Mouse (Mus musculus): ENCODE measurements around the gene Nol4l. TPM values are rescaled to one million over a fixed set of nuclear protein-coding genes. Genes with fewer than 3 reads are reported as not detected.

The Nol4l gene
- polyA plus RNA-seq, 1 experiment from 2014 or later: 27.9 TPM

DNA sequence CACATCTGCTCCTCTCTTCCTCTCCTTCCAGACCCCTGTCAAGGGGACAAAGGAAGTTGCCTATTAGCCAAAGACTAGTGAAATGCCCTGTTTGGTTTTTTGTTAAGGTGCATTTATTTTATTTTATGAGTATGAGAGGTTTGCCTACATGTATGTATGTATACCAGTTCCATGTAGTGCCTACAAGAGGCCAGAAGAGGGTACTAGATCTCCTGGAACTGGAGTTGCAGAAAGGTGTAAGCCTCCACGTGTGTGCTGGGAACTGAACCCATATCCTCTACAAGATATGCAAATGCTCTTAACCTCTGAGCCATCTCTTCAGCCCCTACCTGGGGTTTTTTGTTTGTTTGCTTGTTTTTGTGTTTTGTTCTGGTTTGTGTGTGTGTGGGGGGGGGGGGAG is 4.2 kb upstream of the Nol4l start:
- WGBS: 71% methylated on average over 1 of the region's 1 CpGs
- Histone ChIP-seq H3K36me3 (ENCODE audit: control insufficient read depth, insufficient read depth, low read length) (no peaks in the 10 kb centered on the region), H3K27ac (ENCODE audit: low read depth) (no peak overlapping the region), H3K9me3 (ENCODE audit: control insufficient read depth, low read length) (no peaks in the 10 kb centered on the region), H3K4me2 (ENCODE audit: low read length) (no peak overlapping the region), H3K4me3 (ENCODE audit: low read depth, low read length) (no peak overlapping the region), H3K27me3 (replicated peaks; ENCODE audit: control insufficient read depth, insufficient read depth, low read length) (peaks cover 14% of the 10 kb centered on the region), H3K9ac (ENCODE audit: low read length) (no peak overlapping the region), H3K4me1 (replicated peaks; ENCODE audit: control insufficient read depth, insufficient read depth, low read length) (no peaks in the 10 kb centered on the region)
- ATAC-seq (replicated peaks; ENCODE audit: low FRiP score, low TSS enrichment, low read depth) (no peak), DNase-seq (ENCODE audit: low spot score) (no peak)

DNA sequence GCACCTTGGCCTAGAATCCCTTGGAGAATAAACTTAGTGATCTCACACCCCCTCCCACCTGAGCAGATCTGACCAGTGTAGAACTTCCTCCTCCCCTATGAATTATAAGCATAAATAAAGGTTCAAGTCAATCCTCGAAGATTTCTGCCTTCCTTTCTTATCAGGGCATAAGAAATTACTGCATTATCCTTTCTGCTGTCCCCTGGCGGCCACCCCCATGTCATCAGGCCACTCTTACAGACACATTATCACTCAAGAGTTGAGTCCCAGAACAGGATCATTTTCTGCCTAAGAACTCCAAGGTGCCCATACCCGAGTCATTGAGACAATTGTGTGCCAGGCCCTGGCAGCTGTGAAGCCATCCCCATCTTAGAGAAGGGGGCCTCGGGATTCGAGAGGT is 1.2 kb upstream of the Nol4l start:
- H3K4me3 ChIP-seq (ENCODE audit: low read depth, low read length): no peak overlapping the region
- H3K27ac ChIP-seq (ENCODE audit: low read depth): no peak overlapping the region
- DNase-seq (ENCODE audit: low spot score): no peak
- H3K36me3 ChIP-seq (ENCODE audit: control insufficient read depth, insufficient read depth, low read length): no peaks in the 10 kb centered on the region
- no peak overlapping the region for H3K9ac ChIP-seq (ENCODE audit: low read length)
- H3K9me3 ChIP-seq (ENCODE audit: control insufficient read depth, low read length): no peaks in the 10 kb centered on the region
- peaks cover 22% of the 10 kb centered on the region for H3K27me3 ChIP-seq (replicated peaks; ENCODE audit: control insufficient read depth, insufficient read depth, low read length)
- 58% methylated on average over 5 of the region's 5 CpGs for WGBS
- ATAC-seq (replicated peaks; ENCODE audit: low FRiP score, low TSS enrichment, low read depth): no peak
- no peak overlapping the region for H3K4me2 ChIP-seq (ENCODE audit: low read length)
- H3K4me1 ChIP-seq (replicated peaks; ENCODE audit: control insufficient read depth, insufficient read depth, low read length): peaks cover 12% of the 10 kb centered on the region

DNA sequence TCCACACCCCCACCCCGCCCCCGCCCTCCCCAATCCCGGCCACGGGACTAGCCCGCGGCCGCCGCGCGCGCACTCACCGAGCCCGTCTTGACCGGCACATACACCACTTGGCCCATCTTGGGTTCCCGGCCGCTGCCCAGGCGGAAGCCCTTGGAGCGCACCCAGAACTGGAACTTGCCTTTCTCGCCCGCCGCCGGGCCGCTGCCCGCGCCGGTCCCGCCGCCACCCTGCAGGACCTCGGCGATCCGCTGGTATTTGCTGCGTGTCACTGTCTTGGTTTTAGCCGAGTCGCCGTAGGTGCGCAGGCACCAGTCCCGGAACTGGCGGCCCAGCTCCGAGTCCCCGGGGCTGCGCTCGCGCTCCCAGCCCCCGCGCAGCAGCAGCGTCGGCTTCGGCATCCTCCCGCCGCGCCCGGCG is 398 bp downstream of the Nol4l start:
- Histone ChIP-seq H3K9ac (ENCODE audit: low read length) (peak overlapping the region; percentile 69), H3K27me3 (replicated peaks; ENCODE audit: control insufficient read depth, insufficient read depth, low read length) (peaks cover 22% of the 10 kb centered on the region), H3K4me3 (ENCODE audit: low read depth, low read length) (peak overlapping the region; percentile 66), H3K4me2 (ENCODE audit: low read length) (peak overlapping the region; percentile 97), H3K27ac (ENCODE audit: low read depth) (peak overlapping the region; percentile 73), H3K4me1 (replicated peaks; ENCODE audit: control insufficient read depth, insufficient read depth, low read length) (peaks cover 21% of the 10 kb centered on the region), H3K9me3 (ENCODE audit: control insufficient read depth, low read length) (no peaks in the 10 kb centered on the region), H3K36me3 (ENCODE audit: control insufficient read depth, insufficient read depth, low read length) (no peaks in the 10 kb centered on the region)
- ATAC-seq (replicated peaks; ENCODE audit: low FRiP score, low TSS enrichment, low read depth) (peak; percentile 2; the same call in 1 of the 2 replicates), DNase-seq (ENCODE audit: low spot score) (no peak)
- WGBS: under 1% methylated on average over 52 of the region's 53 CpGs

DNA sequence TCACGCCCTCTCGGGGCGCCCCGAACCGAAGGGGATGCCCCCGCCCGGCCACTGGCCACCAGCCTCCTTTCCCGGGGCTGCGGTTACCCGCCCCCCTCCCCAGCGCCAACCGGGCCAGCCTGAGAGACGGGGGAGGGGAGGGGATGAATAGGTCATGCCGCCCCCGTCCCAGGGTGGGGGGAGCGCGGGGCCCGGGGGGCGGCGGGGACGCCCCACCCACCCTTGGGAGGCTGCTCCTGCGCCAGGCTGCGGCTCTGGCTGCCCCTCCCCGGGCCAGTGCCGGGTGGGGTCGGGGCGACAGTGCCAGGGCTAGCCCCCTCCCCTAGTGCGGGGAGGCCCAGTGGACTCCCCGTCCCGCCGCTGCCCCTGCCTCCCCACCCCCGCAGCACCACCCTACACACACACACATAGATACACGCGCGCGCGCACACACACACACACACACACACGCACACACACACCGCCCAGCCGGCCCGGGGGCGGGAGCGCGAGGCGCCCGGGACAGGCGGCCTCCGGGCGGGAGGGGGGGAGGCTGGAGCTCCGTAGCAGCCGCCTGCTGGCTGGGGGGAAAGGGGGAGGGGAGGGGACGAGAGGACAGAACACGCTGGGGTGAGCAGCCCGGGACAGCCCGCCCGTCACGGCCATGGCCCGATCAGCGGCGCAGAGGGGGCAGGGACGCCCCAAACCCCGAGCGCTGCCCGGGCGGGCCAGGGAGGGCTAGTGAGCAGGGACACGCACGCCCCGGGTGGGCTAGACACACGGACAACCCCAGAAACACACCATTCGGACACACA is 1.0 kb downstream of the Nol4l start:
- H3K27me3 ChIP-seq (replicated peaks; ENCODE audit: control insufficient read depth, insufficient read depth, low read length): peaks cover 22% of the 10 kb centered on the region
- peak overlapping the region; percentile 69 for H3K9ac ChIP-seq (ENCODE audit: low read length)
- under 1% methylated on average over 24 of the region's 70 CpGs for WGBS
- ATAC-seq (replicated peaks; ENCODE audit: low FRiP score, low TSS enrichment, low read depth) (peak; percentile 32), DNase-seq (ENCODE audit: low spot score) (peak; percentile 82)
- peak overlapping the region; percentile 73 for H3K27ac ChIP-seq (ENCODE audit: low read depth)
- peak overlapping the region; percentile 97 for H3K4me2 ChIP-seq (ENCODE audit: low read length)
- peaks cover 21% of the 10 kb centered on the region for H3K4me1 ChIP-seq (replicated peaks; ENCODE audit: control insufficient read depth, insufficient read depth, low read length)
- peak overlapping the region; percentile 66 for H3K4me3 ChIP-seq (ENCODE audit: low read depth, low read length)
- H3K36me3 ChIP-seq (ENCODE audit: control insufficient read depth, insufficient read depth, low read length): no peaks in the 10 kb centered on the region
- no peaks in the 10 kb centered on the region for H3K9me3 ChIP-seq (ENCODE audit: control insufficient read depth, low read length)

DNA sequence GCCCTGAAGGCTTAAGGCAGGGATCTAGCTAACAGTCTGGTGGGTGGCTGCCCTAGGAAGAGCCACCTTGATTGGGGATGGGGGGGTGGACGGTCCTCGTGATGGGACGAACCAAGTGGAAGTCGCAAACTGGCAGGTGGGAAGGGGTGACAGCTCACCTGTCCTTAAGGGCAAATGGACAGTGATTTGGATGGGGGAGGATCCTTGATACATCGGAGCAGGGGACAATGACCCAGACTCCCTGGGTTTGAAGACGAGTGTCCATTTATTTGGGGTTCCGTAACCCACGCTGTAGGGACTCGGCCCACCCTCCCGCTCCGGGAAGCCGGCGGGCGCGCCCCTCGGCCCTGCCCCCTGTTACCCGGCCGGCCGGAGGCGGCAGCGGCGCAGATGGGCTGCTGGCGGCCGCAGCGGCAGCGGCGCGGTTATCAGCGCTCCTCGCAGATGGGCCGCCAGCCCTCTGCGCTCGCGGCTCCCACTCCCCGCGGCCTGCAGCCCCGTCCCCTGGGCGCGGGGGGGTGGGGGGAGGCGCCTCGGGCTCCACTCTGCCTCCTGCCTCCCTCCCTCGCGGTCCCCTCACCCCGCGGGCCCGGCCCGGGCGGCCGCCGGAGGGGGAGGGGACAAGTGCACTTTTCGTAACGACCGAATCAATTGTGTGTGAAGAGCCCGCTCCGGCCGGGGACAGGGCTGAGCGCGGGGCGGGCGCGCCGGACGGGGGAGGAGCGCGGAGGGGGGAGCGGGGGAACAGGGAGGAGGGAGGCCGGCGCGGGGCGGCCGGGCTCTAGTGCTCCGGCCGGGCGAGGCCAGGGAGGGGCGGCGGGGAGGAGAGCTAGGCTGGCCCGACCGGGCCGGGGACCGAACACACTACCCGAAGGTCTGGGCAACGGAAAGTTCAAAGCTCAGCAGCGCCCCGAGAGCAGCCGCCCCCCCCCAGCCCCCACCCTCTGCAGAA is 1.9 kb downstream of the Nol4l start:
- H3K4me2 ChIP-seq (ENCODE audit: low read length): peak overlapping the region; percentile 97
- no peaks in the 10 kb centered on the region for H3K36me3 ChIP-seq (ENCODE audit: control insufficient read depth, insufficient read depth, low read length)
- WGBS: 2% methylated on average over 68 of the region's 85 CpGs
- peak overlapping the region; percentile 73 for H3K27ac ChIP-seq (ENCODE audit: low read depth)
- no peaks in the 10 kb centered on the region for H3K9me3 ChIP-seq (ENCODE audit: control insufficient read depth, low read length)
- H3K9ac ChIP-seq (ENCODE audit: low read length): peak overlapping the region; percentile 69
- H3K4me1 ChIP-seq (replicated peaks; ENCODE audit: control insufficient read depth, insufficient read depth, low read length): peaks cover 26% of the 10 kb centered on the region
- DNase-seq (ENCODE audit: low spot score): peak; percentile 81
- H3K27me3 ChIP-seq (replicated peaks; ENCODE audit: control insufficient read depth, insufficient read depth, low read length): peaks cover 22% of the 10 kb centered on the region
- peak overlapping the region; percentile 66 for H3K4me3 ChIP-seq (ENCODE audit: low read depth, low read length)
- peak; percentile 30 for ATAC-seq (replicated peaks; ENCODE audit: low FRiP score, low TSS enrichment, low read depth)

DNA sequence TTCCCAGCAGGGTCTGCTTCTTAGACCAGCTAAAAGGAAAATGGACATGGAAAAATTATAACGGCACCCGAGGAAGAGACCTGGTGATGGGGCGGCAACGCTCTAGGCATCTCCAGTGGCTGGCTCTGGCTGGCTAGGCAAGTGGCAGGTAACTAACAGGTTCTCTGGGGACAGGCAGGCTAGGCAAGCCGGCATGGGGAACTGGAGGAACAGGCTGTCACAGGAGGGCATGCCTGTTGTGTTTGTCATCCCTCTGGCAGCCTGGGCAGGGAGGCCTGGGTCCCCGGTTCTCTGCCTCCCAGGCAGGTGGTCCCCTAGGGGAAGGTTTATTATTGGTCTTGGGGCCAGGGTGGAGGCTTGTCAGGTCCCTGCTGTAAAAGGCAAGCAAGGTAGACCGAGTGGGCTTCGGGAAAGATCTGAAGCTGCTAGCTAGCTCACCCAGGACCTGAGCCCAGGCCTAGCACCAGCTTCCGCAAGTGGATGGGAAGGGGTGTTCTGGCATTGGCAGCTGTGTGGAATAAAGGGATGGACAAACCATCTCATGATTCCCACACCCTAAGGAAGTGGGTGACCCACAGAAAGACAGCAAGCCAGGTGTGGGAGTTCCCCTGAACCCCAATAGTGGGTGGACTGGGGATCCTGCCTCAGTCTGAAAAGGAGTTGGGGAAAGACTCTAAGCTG is 2.8 kb downstream of the Nol4l start:
- peaks cover 31% of the 10 kb centered on the region for H3K4me1 ChIP-seq (replicated peaks; ENCODE audit: control insufficient read depth, insufficient read depth, low read length)
- H3K27me3 ChIP-seq (replicated peaks; ENCODE audit: control insufficient read depth, insufficient read depth, low read length): peaks cover 22% of the 10 kb centered on the region; the same call in 1 of the 2 replicates
- H3K4me3 ChIP-seq (ENCODE audit: low read depth, low read length): no peak overlapping the region
- H3K9ac ChIP-seq (ENCODE audit: low read length): no peak overlapping the region
- WGBS: 52% methylated on average over 9 of the region's 9 CpGs
- no peak overlapping the region for H3K4me2 ChIP-seq (ENCODE audit: low read length)
- H3K36me3 ChIP-seq (ENCODE audit: control insufficient read depth, insufficient read depth, low read length): no peaks in the 10 kb centered on the region
- H3K9me3 ChIP-seq (ENCODE audit: control insufficient read depth, low read length): no peaks in the 10 kb centered on the region
- DNase-seq (ENCODE audit: low spot score): no peak
- ATAC-seq (replicated peaks; ENCODE audit: low FRiP score, low TSS enrichment, low read depth): no peak
- H3K27ac ChIP-seq (ENCODE audit: low read depth): no peak overlapping the region

DNA sequence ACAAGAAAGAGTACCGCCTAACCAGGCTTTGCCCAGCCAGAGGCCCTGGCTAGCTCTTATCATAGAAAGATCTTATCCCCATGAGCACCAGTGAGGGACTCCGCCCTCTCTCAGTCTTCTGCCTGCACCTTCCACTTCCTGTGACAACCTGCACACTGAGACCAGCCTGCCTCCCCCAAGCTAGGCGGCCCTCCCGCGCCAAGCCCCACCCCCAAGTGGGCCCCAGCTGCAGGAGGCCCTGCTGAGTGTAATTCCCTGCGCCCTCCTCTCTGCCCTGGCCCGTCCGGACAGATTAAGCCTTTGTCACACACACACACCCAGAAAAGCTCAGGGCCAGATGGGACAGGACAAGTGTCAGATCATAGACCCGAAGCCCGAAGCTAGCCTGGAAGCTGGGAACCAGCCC is 3.9 kb downstream of the Nol4l start:
- peak overlapping the region; percentile 22; the same call in 1 of the 2 replicates for H3K4me2 ChIP-seq (ENCODE audit: low read length)
- H3K4me1 ChIP-seq (replicated peaks; ENCODE audit: control insufficient read depth, insufficient read depth, low read length): peaks cover 31% of the 10 kb centered on the region
- H3K9me3 ChIP-seq (ENCODE audit: control insufficient read depth, low read length): no peaks in the 10 kb centered on the region
- peak overlapping the region; percentile 62 for H3K27ac ChIP-seq (ENCODE audit: low read depth)
- DNase-seq (ENCODE audit: low spot score): peak; percentile 78
- WGBS: 11% methylated on average over 10 of the region's 10 CpGs
- no peaks in the 10 kb centered on the region for H3K36me3 ChIP-seq (ENCODE audit: control insufficient read depth, insufficient read depth, low read length)
- H3K27me3 ChIP-seq (replicated peaks; ENCODE audit: control insufficient read depth, insufficient read depth, low read length): peaks cover 17% of the 10 kb centered on the region; the same call in 1 of the 2 replicates
- H3K9ac ChIP-seq (ENCODE audit: low read length): 0 out of 2 replicates have a peak overlapping the region, but pooled peaks have one; percentile 10
- peak; percentile 54 for ATAC-seq (replicated peaks; ENCODE audit: low FRiP score, low TSS enrichment, low read depth)
- H3K4me3 ChIP-seq (ENCODE audit: low read depth, low read length): no peak overlapping the region

DNA sequence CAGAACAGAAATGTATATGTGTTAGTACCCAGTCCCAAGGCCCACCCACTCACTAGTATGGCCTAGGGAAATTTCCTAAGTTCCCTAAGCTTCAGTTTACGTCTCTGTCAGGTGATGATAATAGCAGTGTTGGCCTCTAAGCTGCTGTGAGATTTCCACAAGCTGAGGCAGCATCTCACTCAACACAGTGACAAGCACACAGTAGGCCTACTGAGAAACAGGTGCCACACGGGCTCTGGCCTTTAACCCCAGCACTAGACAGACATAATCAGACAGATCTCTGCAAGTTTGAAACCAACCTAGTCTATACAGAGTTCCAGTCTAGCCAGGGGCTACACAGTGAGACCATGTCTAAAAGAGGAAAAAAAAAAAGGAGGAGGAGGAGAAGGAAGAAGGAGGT is 5.0 kb downstream of the Nol4l start:
- H3K27ac ChIP-seq (ENCODE audit: low read depth): no peak overlapping the region
- 67% methylated on average over 2 of the region's 2 CpGs for WGBS
- H3K36me3 ChIP-seq (ENCODE audit: control insufficient read depth, insufficient read depth, low read length): no peaks in the 10 kb centered on the region

More for the DNA sequence above, 5.0 kb downstream of the Nol4l start:
- H3K9me3 ChIP-seq (ENCODE audit: control insufficient read depth, low read length): no peaks in the 10 kb centered on the region
- no peak overlapping the region for H3K9ac ChIP-seq (ENCODE audit: low read length)
- no peak overlapping the region for H3K4me3 ChIP-seq (ENCODE audit: low read depth, low read length)
- DNase-seq (ENCODE audit: low spot score) (no peak), ATAC-seq (replicated peaks; ENCODE audit: low FRiP score, low TSS enrichment, low read depth) (no peak)
- H3K27me3 ChIP-seq (replicated peaks; ENCODE audit: control insufficient read depth, insufficient read depth, low read length): 0 out of 2 replicates have a peak, but pooled peaks cover 8% of the 10 kb centered on the region
- peaks cover 31% of the 10 kb centered on the region for H3K4me1 ChIP-seq (replicated peaks; ENCODE audit: control insufficient read depth, insufficient read depth, low read length)
- H3K4me2 ChIP-seq (ENCODE audit: low read length): no peak overlapping the region

Measured in intestine, embryonic 14.5 days (tissue).